Mouse (Mus musculus) bone marrow, adult 2 months (tissue): ENCODE data around the gene Glrx.

Experiments used
- CTCF ChIP-seq: fragments of 200-500 bp; IDR thresholded peaks from 2 replicates; pipeline ENCODE4 v1.5.1; 2011; ENCODE audit warnings: low read length, control low read depth; ENCODE audit not compliant: control insufficient read depth, insufficient read depth
- POLR2A ChIP-seq: fragments of 200-500 bp; IDR thresholded peaks from 2 replicates; pipeline ENCODE4 v1.6.1; 2011; ENCODE audit warnings: low read depth, mild to moderate bottlenecking, control low read depth, low read length, borderline replicate concordance; ENCODE audit not compliant: control insufficient read depth

GRCm38 (mm10) chr13:75892876-75893275 is 53.2 kb downstream of the Glrx start:
- no peak for TF ChIP-seq CTCF
- no peak for TF ChIP-seq POLR2A
